Mouse (Mus musculus): ENCODE measurements around the gene Kazn. TPM values are rescaled to one million over a fixed set of nuclear protein-coding genes. Genes with fewer than 3 reads are reported as not detected.

The Kazn gene
- total and polyA plus RNA-seq, 3 experiments, result 1.3 to 9.7 (median 4.2) TPM

DNA sequence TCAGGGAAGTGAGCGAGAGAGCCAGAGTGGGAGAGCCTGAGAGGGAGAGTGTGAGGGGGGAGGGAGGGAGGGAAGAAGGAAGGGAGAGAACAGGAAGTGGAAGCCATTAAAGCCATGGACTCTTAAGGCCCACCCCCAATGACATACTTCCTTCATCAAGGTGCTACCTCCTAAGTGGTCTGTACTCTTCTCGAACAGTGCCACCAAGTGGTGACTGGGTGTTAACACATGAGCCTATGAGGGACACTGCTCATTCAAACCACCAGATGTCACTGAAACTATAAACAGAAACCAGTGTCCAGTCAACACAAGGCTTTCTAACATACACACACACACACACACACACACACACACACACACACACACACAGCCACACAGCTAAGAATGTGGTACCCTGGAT, 77.1 kb downstream of the Kazn start:
- Histone ChIP-seq H3K27ac (ENCODE audit: insufficient read depth, low read depth) (no peak overlapping the region), H3K27me3 (replicated peaks) (no peaks in the 10 kb centered on the region)
- no peak for DNase-seq (ENCODE audit: extremely low read depth)

DNA sequence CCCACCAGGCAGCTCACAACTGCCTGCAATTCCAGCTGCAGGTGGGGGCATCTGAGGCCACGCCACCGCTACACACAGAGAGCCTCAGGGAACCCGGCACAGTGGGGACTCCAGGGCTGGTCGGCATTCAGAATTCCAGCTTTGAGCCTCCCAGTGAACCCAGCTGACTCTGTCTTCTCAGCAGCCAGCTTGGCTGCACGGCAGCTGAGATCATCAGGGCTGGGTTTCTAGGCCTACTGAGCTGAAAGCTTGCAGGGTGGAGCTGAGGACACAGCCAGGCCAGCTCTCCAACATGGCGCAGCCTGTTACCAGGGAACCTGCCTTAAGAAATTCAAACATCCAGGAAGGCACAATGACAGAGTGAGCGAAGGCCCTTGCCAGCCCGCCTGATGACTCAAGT, 79.2 kb downstream of the Kazn start:
- no peak for DNase-seq (ENCODE audit: extremely low read depth)
- in situ Hi-C loops (cut with MboI; ENCODE audit: low pct_ligation_motif_present, low pct_unique_long_range_greater_than_20kb, low sequenced_read_pairs), result loop anchor here (25.0 kb wide), 2 partner anchors 252 to 1077 kb away; no protein-coding TSS in a partner anchor
- H3K4me2 ChIP-seq (ENCODE audit: insufficient read depth, low read depth, poor library complexity, severe bottlenecking), result no peak overlapping the region

More for the DNA sequence above, 77.1 kb downstream of the Kazn start:
- Histone ChIP-seq H3K79me2 (replicated peaks; ENCODE audit: control insufficient read depth, extremely low read depth, insufficient read depth, poor library complexity, severe bottlenecking) (no peaks in the 10 kb centered on the region), H3K4me1 (ENCODE audit: control insufficient read depth in 1 of 2, insufficient read depth in 2 of 2) (peaks cover 16 to 41% of the 10 kb centered on the region in 2 experiments), H3K36me3 (replicated peaks in 1 of 2; ENCODE audit: control insufficient read depth in 1 of 2, insufficient read depth in 1 of 2, low read length in 1 of 2) (peaks cover 2 to 46% of the 10 kb centered on the region in 2 experiments), H3K4me2 (ENCODE audit: insufficient read depth, low read depth, poor library complexity, severe bottlenecking) (no peak overlapping the region), H3K4me3 (replicated peaks in 1 of 3; ENCODE audit: low read depth in 2 of 3, low read length in 2 of 3, poor library complexity in 1 of 3) (no peak overlapping the region), H3K9ac (ENCODE audit: insufficient read depth, low read depth) (no peak overlapping the region), H3K9me3 (replicated peaks; ENCODE audit: low read length) (peaks cover 14% of the 10 kb centered on the region)
- in situ Hi-C loops (cut with MboI; ENCODE audit: low pct_ligation_motif_present, low pct_unique_long_range_greater_than_20kb, low sequenced_read_pairs), result loop anchor here (25.0 kb wide), 2 partner anchors 250 to 1075 kb away; no protein-coding TSS in a partner anchor
- dilution Hi-C loops (cut with MboI; ENCODE audit: extremely low pct_ligation_motif_present, extremely low pct_unique_long_range_greater_than_20kb, low sequenced_read_pairs), result no loop called here
- TF ChIP-seq MYC (IDR thresholded peaks at IDR 0.05; ENCODE audit: low read depth, low read length), result no peak
- no peak for TF ChIP-seq MEF2A (IDR thresholded peaks at IDR 0.05; ENCODE audit: borderline replicate concordance, low read depth, low read length)
- no peak for TF ChIP-seq KAT2A (IDR thresholded peaks at IDR 0.05; ENCODE audit: insufficient replicate concordance, low read length)
- peak; percentile 14; the same call in 1 of the 2 replicates for TF ChIP-seq SMC3 (IDR thresholded peaks at IDR 0.05; ENCODE audit: low read depth, low read length)
- peak; percentile 11 to 58; a peak in 2 of 4 replicates for TF ChIP-seq CTCF (conservative IDR thresholded peaks at IDR 0.05 in 1 of 2, IDR thresholded peaks at IDR 0.05 in 1 of 2; ENCODE audit: low read depth in 2 of 2, low read length in 2 of 2)
- TF ChIP-seq RAD21 (IDR thresholded peaks at IDR 0.05; ENCODE audit: low read depth, low read length), result no peak

DNA sequence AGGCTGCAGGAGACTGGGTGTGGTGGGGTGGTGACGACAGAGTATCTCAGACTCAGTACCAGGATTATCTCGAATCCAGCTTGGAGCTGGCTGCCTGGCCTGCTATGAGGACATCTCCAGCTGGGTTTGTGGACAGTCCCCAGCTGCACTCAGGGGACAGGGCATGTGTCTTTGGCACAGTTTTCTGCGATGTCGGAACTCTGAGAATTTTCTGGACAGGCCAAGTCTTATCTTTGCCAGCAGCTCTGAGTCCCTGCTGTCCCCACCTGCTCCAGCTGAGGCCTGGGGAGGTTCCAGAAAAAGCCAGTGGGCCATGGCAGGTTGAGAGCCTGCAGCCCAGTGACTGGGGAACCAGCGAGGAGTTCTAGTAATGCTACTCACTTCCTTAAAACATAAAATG, 82.7 kb downstream of the Kazn start:
- Histone ChIP-seq H3K27ac (ENCODE audit: insufficient read depth, low read depth) (no peak overlapping the region), H3K9ac (ENCODE audit: insufficient read depth, low read depth) (no peak overlapping the region), H3K9me3 (replicated peaks; ENCODE audit: low read length) (peaks cover 3% of the 10 kb centered on the region), H3K79me2 (replicated peaks; ENCODE audit: control insufficient read depth, extremely low read depth, insufficient read depth, poor library complexity, severe bottlenecking) (no peaks in the 10 kb centered on the region), H3K4me1 (ENCODE audit: control insufficient read depth in 1 of 2, insufficient read depth in 2 of 2) (peaks cover 12 to 39% of the 10 kb centered on the region in 2 experiments), H3K4me3 (replicated peaks in 1 of 3; ENCODE audit: low read depth in 2 of 3, low read length in 2 of 3, poor library complexity in 1 of 3) (no peak overlapping the region), H3K4me2 (ENCODE audit: insufficient read depth, low read depth, poor library complexity, severe bottlenecking) (no peak overlapping the region), H3K36me3 (replicated peaks in 1 of 2; ENCODE audit: control insufficient read depth in 1 of 2, insufficient read depth in 1 of 2, low read length in 1 of 2) (peaks cover 5 to 61% of the 10 kb centered on the region in 2 experiments), H3K27me3 (replicated peaks) (no peaks in the 10 kb centered on the region)
- in situ Hi-C loops (cut with MboI; ENCODE audit: low pct_ligation_motif_present, low pct_unique_long_range_greater_than_20kb, low sequenced_read_pairs), result loop anchor here (5.0 to 25.0 kb wide), 3 partner anchors 81 to 1081 kb away; partner anchors contain the start of gene Kazn
- peak; percentile 52 for DNase-seq (ENCODE audit: extremely low read depth)
- TF ChIP-seq ELF1 (IDR thresholded peaks at IDR 0.05; ENCODE audit: low read depth, low read length) (0 out of 2 replicates have a peak, but pooled peaks have one; percentile 18), IRF4 (IDR thresholded peaks at IDR 0.05; ENCODE audit: low read depth, low read length) (no peak)
- dilution Hi-C loops (cut with MboI; ENCODE audit: extremely low pct_ligation_motif_present, extremely low pct_unique_long_range_greater_than_20kb, low sequenced_read_pairs), result no loop called here

More for the DNA sequence above, 79.2 kb downstream of the Kazn start:
- Histone ChIP-seq H3K79me2 (replicated peaks; ENCODE audit: control insufficient read depth, extremely low read depth, insufficient read depth, poor library complexity, severe bottlenecking) (no peaks in the 10 kb centered on the region), H3K27ac (ENCODE audit: insufficient read depth, low read depth) (no peak overlapping the region), H3K36me3 (replicated peaks in 1 of 2; ENCODE audit: control insufficient read depth in 1 of 2, insufficient read depth in 1 of 2, low read length in 1 of 2) (peaks cover 2 to 59% of the 10 kb centered on the region in 2 experiments), H3K4me1 (ENCODE audit: control insufficient read depth in 1 of 2, insufficient read depth in 2 of 2) (peaks cover 18 to 43% of the 10 kb centered on the region in 2 experiments), H3K4me3 (replicated peaks in 1 of 3; ENCODE audit: low read depth in 2 of 3, low read length in 2 of 3, poor library complexity in 1 of 3) (no peak overlapping the region), H3K9ac (ENCODE audit: insufficient read depth, low read depth) (no peak overlapping the region), H3K9me3 (replicated peaks; ENCODE audit: low read length) (peaks cover 14% of the 10 kb centered on the region), H3K27me3 (replicated peaks) (no peaks in the 10 kb centered on the region)
- TF ChIP-seq MXI1 (IDR thresholded peaks at IDR 0.05; ENCODE audit: low read depth, low read length), result no peak
- TF ChIP-seq CHD1 (IDR thresholded peaks at IDR 0.05; ENCODE audit: low read depth, low read length), result no peak
- no peak for TF ChIP-seq SIN3A (IDR thresholded peaks at IDR 0.05; ENCODE audit: low read length)
- no peak for TF ChIP-seq SMC3 (IDR thresholded peaks at IDR 0.05; ENCODE audit: low read depth, low read length)
- no peak for TF ChIP-seq CHD2 (IDR thresholded peaks at IDR 0.05; ENCODE audit: low read length)
- no peak for TF ChIP-seq ETS1 (conservative IDR thresholded peaks at IDR 0.05; ENCODE audit: low read depth, low read length)
- no peak for TF ChIP-seq HCFC1 (IDR thresholded peaks at IDR 0.05; ENCODE audit: low read depth, low read length)
- TF ChIP-seq CTCF (conservative IDR thresholded peaks at IDR 0.05 in 1 of 2, IDR thresholded peaks at IDR 0.05 in 1 of 2; ENCODE audit: low read depth in 2 of 2, low read length in 2 of 2), result no peak
- TF ChIP-seq BHLHE40 (IDR thresholded peaks at IDR 0.05; ENCODE audit: low read depth, low read length), result no peak
- TF ChIP-seq TCF12 (IDR thresholded peaks at IDR 0.05; ENCODE audit: low read depth, low read length), result no peak
- TF ChIP-seq ZKSCAN1 (IDR thresholded peaks at IDR 0.05; ENCODE audit: borderline replicate concordance, low read depth, low read length), result no peak
- dilution Hi-C loops (cut with MboI; ENCODE audit: extremely low pct_ligation_motif_present, extremely low pct_unique_long_range_greater_than_20kb, low sequenced_read_pairs), result no loop called here

All from CH12.LX (cell line).